Mouse (Mus musculus) heart, embryonic 11.5 days (tissue): ENCODE data around the gene Ccne1. TPM values are rescaled to one million over a fixed set of nuclear protein-coding genes. Genes with fewer than 3 reads are reported as not detected.

ENCODE experiments used
- ATAC-seq: fragments of 200-750 bp; cut with Nextera tagmentation; replicated peaks from 2 replicates; pipeline ENCODE4 v1.8.0; 2017; ENCODE audit warnings: moderate library complexity; ENCODE audit not compliant: insufficient number of reproducible peaks, low FRiP score, low TSS enrichment
- H3K27ac ChIP-seq: fragments of 300-500 bp; sonication (generic); 2 replicates; pipeline ENCODE4 v1.5.1; 2014; ENCODE audit warnings: mild to moderate bottlenecking, low read depth, low read length
- H3K27me3 ChIP-seq: fragments of 300-500 bp; sonication (generic); 2 replicates; pipeline ENCODE4 v1.6.1; 2014; ENCODE audit warnings: mild to moderate bottlenecking, low read length, mixed read lengths; ENCODE audit not compliant: control insufficient read depth, insufficient read depth
- H3K36me3 ChIP-seq: fragments of 300-500 bp; sonication (generic); 2 replicates; pipeline ENCODE4 v1.6.1; 2014; ENCODE audit warnings: mild to moderate bottlenecking, low read length, moderate library complexity, mixed read lengths; ENCODE audit not compliant: control insufficient read depth, insufficient read depth
- H3K4me1 ChIP-seq: fragments of 300-500 bp; sonication (generic); 2 replicates; pipeline ENCODE4 v1.6.1; 2014; ENCODE audit warnings: low read length; ENCODE audit not compliant: control insufficient read depth, insufficient read depth
- H3K4me2 ChIP-seq: fragments of 300-500 bp; sonication (generic); 2 replicates; pipeline ENCODE4 v1.6.1; 2014; ENCODE audit warnings: mild to moderate bottlenecking, moderate library complexity
- H3K4me3 ChIP-seq: fragments of 300-500 bp; sonication (generic); 2 replicates; pipeline ENCODE4 v1.5.1; 2014; ENCODE audit warnings: low read depth, low read length
- H3K9ac ChIP-seq: fragments of 300-500 bp; sonication (generic); 2 replicates; pipeline ENCODE4 v1.6.1; 2014; ENCODE audit warnings: mild to moderate bottlenecking, low read depth, low read length, moderate library complexity
- H3K9me3 ChIP-seq: fragments of 300-500 bp; sonication (generic); replicated peaks from 2 replicates; pipeline ENCODE4 v1.6.1; 2016; ENCODE audit warnings: low read length; ENCODE audit not compliant: control insufficient read depth
- WGBS: fragments of 180-500 bp; shearing (Covaris S2); extraction: QIAGEN DNeasy Blood & Tissue Kit; methylation state at CpG from one replicate; pipeline ENCODE4 v1.1.7; 2014; ENCODE audit not compliant: insufficient replicate concordance; 5-methylcytosine and 5-hydroxymethylcytosine counted together
- polyA plus RNA-seq: library from polyadenylated mRNA; unstranded; fragments of >200 nt; fragmentation: Nextera tagmentation; extraction: Ambion mirVana; gene quantifications from 2 replicates; pipeline ENCODE4 v1.2.1, GENCODE M21; 2014

Ccne1 gene
- polyA plus RNA-seq, 1 experiment from 2014 or later: 54.3 TPM

DNA sequence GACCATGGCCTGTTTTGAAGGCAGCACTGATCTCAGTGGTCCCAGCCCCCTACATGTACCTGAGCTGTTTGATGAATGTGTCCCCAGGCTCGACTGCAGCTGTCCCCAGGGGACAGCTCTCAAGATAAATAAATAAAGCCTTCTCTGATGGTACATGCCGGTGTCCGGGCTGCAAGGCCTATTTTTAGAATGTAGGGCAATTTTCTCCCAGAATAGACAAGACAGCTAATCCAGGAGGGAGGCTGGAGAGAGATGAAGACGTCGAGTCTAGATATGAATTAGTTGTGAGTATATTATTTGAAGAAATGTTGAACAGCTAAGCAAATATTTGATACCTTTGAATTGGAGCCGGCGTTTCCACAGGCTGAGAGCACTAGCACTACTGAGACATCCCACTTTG, 48.2 kb downstream of the Ccne1 start:
- Histone ChIP-seq H3K9ac (no peak overlapping the region), H3K4me3 (no peak overlapping the region), H3K27me3 (no peaks in the 10 kb centered on the region), H3K4me1 (peaks cover 7% of the 10 kb centered on the region; the same call in 1 of the 2 replicates), H3K9me3 (no peaks in the 10 kb centered on the region), H3K36me3 (no peaks in the 10 kb centered on the region), H3K27ac (no peak overlapping the region), H3K4me2 (no peak overlapping the region)
- no peak for ATAC-seq
- 30% methylated on average over 7 of the region's 7 CpGs for WGBS

DNA sequence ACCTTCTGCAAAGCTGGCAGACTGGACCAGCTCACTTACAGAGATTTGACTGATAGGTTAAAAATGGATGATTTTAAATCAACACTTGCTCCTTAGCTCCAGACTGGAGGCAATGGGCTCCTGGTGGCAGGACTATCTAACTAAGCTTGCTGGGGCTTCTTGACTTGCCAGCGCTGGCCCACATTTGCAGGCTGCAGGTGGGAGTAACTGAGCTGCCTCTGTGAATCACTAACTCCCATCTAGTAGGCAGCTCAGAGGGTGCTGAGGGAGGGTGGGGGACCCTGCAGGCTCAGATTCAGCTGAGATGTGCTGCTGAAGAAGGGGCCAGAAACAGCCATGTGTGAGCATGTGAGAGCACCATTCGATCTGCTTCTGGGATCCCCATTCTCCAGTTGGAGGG, 51.3 kb downstream of the Ccne1 start:
- 63% methylated on average over 2 of the region's 2 CpGs for WGBS
- H3K4me2 ChIP-seq: no peak overlapping the region
- H3K9me3 ChIP-seq: no peaks in the 10 kb centered on the region
- no peaks in the 10 kb centered on the region for H3K27me3 ChIP-seq
- no peak overlapping the region for H3K27ac ChIP-seq
- H3K4me1 ChIP-seq: peaks cover 7% of the 10 kb centered on the region; the same call in 1 of the 2 replicates
- no peak overlapping the region for H3K9ac ChIP-seq
- H3K4me3 ChIP-seq: no peak overlapping the region
- ATAC-seq: no peak
- no peaks in the 10 kb centered on the region for H3K36me3 ChIP-seq

DNA sequence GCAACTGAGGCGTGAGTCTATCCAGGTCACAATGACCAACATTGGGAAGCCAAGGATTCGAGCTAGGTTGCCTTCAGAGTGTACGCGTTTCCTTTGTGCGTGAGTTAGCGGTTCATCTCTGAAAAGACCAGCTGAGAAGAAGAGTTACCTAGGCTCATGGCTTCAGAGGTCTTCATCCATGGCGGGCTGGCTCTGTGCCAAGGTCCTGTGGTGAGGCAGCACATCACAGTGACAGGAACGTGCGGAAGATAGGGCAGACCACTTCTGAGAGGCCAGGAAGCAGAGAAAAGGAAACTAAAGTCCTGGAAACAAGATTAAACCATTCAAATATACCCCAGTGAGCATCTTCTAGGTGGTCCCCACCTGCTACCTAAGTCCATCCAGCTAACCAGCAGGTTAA, 53.1 kb downstream of the Ccne1 start:
- H3K4me2 ChIP-seq: no peak overlapping the region
- WGBS: 84% methylated on average over 9 of the region's 9 CpGs
- no peaks in the 10 kb centered on the region for H3K27me3 ChIP-seq
- H3K4me3 ChIP-seq: no peak overlapping the region
- H3K9ac ChIP-seq: no peak overlapping the region
- no peak overlapping the region for H3K27ac ChIP-seq
- H3K36me3 ChIP-seq: no peaks in the 10 kb centered on the region
- peaks cover 7% of the 10 kb centered on the region; the same call in 1 of the 2 replicates for H3K4me1 ChIP-seq
- H3K9me3 ChIP-seq: no peaks in the 10 kb centered on the region
- ATAC-seq: no peak

Other genes with a start within 250 kb of the Ccne1 start
- 33.8 and 36.9 TPM in 2 replicates for gene Uri1, start 84.0 kb downstream of the Ccne1 start, polyA plus RNA-seq
- 13.2 and 13.9 TPM in 2 replicates for gene 1600014C10Rik, start 75.7 kb upstream of the Ccne1 start, polyA plus RNA-seq
- gene Plekhf1, start 120.5 kb upstream of the Ccne1 start, polyA plus RNA-seq: 1.6 and 1.8 TPM in 2 replicates
- gene Pop4, start 163.9 kb upstream of the Ccne1 start, polyA plus RNA-seq: 49.6 and 54.4 TPM in 2 replicates